Mouse (Mus musculus) megakaryocyte-erythroid progenitor cell, adult 5-6 weeks (primary cell): ENCODE results near the gene Bloc1s2. TPM values are rescaled to one million over a fixed set of nuclear protein-coding genes. Genes with fewer than 3 reads are reported as not detected.

ENCODE experiments used
- ATAC-seq: replicated peaks from 2 replicates; pipeline ENCODE4 v1.8.0; 2016; ENCODE audit warnings: mild to moderate bottlenecking, inconsistent platforms; ENCODE audit not compliant: severe bottlenecking, poor library complexity, low FRiP score, low TSS enrichment
- total RNA-seq, 2 experiments: library from RNA; stranded (forward) in 1 of 2; stranded (reverse) in 1 of 2; fragments of 200-1000, 215-1000 nt in 1 of 2; fragments of >200 nt in 1 of 2; fragmentation: Nextera tagmentation in 1 of 2; gene quantifications; 2 replicates each; pipeline ENCODE4 v1.2.3; 2014 to 2017

Bloc1s2 gene
- total RNA-seq (2014; fragmentation: Nextera tagmentation) = 65.5 and 75.1 TPM in 2 replicates
- total RNA-seq (2017) = 33.0 and 53.6 TPM in 2 replicates

- peak; percentile 92 for ATAC-seq
Observed at GRCm38 (mm10) chr19:44145702-44146567, at the start of gene Bloc1s2. TSS of gene Bloc1s2 (minus strand) at chr19:44146446.

GRCm38 (mm10) chr19:44195138-44195537, 48.9 kb upstream of the Bloc1s2 start:
- ATAC-seq = peak; percentile 67; the same call in 1 of the 2 replicates

- no peak for ATAC-seq
Observed at GRCm38 (mm10) chr19:44193906-44194305, 47.7 kb upstream of the Bloc1s2 start.

DNA sequence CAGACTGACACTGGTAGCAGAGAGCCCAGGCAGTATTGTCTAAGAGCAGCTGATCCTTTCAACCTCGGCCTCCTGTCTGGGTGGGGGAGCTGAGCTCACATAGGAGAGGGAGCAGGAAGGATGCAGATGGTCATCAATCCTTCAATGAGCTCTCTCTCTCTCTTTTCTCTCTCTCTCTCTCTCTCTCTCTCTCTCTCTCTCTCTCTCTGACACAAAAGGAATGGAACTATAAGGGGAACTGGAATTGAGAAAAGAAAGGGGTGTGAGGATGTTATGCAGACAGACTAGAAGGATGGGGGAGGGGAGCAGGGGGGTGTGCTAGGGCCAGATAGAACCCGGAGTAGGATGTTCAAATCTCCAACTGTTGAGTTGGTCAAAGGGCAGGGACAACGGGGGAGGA, 46.1 kb upstream of the Bloc1s2 start, which contains the start of gene Pkd2l1:
Gene Pkd2l1, minus strand, starts transcription at position 101 of the 400 bp plus-strand sequence.
- no peak for ATAC-seq

GRCm38 (mm10) chr19:44189056-44189455, 42.8 kb upstream of the Bloc1s2 start:
- no peak for ATAC-seq

DNA sequence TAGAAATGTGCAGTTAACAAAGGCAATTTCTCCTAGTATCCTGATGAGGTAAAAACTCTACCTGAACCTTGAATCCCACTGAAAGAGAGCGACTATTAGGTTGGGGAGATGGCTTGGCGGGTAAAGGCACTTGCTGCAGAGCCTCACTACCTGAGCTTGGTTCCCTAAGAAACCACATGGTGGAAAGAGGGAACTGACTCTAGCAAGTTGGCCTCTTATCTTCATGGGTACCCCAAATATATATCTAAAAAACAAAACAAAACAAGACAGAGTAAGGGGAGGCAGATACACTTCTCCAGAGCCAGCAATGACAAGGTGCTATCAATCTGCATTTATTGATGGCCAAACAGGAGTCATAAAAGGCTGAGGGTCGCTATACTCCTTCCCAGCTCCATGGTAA, 37.7 kb upstream of the Bloc1s2 start:
- no peak for ATAC-seq

DNA sequence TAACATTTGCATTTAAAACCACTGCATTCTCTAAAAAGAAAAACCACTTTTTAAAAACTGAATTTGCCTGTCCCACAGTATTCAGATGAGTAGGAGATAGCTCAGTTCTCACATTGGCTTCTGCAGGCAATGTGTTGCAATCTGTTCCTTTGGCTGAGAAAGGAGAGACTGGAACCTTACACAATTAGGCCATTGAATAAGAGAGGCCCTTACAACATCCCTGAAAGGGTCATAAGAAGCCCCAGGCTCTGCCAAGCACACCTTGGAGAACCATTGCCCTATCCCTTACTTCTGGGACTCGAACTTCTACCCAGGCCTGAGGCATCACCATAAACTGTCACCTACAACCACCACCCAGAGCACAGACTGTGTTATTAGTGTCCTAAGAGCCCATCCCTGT, 34.3 kb upstream of the Bloc1s2 start:
- no peak for ATAC-seq

DNA sequence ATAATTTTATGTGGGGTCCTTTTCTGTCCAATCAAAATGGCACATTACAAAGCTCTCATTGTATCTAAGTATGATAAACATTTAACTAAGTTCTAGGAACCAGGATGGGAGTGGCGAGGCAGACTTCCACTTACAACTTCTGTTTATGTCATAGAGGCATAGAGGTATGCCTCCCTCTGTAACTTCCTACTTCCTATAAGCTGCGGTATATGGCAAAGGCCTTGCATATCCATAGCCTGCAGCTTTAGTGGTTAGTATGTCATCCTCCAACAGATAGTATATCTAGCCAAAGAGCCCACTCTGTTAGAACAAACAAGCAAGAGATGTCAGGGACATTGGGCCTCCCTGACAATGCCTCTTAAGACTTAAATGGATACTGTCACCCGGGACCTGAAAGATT, 30.5 kb upstream of the Bloc1s2 start:
- ATAC-seq = no peak

DNA sequence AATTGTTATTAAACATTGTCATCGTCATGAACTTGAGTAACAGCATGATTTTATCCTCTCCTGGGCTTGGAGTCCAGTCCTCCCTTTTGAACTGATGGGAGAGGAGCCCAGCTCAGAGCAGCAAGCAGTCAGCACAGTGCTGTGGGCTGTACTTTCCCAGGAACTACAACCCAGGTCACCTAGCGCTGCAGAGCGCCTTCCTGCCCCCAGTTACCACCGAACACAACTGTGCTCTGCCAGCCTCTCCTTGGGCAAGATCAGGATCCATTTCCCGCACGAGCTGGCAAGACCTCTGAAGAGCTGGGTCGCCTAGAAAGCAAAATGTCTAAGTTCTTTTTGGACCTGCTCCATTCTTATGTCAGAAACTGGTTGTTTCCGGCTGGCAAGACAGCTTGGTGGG, 28.6 kb upstream of the Bloc1s2 start:
- ATAC-seq = no peak

DNA sequence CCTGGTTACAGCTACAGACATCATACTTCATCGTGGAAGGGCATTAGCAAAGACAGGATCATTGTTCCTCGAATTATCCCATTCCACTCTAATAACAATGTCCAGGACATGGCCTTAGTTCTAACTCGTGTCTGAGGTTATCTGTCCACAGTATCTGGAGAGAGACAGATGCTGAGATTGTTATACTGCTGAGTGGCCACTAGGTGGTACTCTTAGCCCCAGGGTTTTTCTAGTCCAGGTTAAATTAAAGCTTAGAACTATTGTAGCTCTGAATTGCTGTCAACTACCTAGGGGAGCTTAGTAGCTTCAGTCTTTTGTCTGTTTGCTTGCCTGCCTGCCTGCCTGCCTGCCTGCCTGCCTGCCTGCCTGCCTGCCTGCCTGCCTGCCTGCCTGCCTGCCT, 15.3 kb upstream of the Bloc1s2 start:
- peak; percentile 82 for ATAC-seq

GRCm38 (mm10) chr19:44159386-44159785, 13.1 kb upstream of the Bloc1s2 start:
- ATAC-seq = no peak

- ATAC-seq = no peak
Observed at GRCm38 (mm10) chr19:44157005-44157404, 10.8 kb upstream of the Bloc1s2 start.

DNA sequence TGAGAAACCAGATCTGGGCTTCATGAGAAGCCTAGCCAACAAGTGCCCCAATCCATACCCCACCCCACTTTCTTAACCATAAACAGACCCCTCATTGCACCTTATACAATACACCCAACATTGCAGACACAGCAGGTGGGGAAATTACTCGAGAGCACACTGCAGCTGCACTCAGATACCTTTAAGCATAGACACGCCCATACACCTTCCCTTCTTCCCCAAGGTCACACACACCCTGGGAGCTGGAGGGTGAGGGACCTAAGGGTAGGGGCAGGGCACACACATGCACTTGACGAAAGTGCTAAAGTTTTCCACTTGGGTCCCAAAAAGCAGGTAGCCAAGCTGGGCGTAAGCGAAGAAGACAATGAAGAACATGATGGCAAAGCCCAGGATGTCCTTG, 7.5 kb upstream of the Bloc1s2 start:
- no peak for ATAC-seq

- ATAC-seq = no peak
Observed at GRCm38 (mm10) chr19:44148991-44149390, 2.7 kb upstream of the Bloc1s2 start.

DNA sequence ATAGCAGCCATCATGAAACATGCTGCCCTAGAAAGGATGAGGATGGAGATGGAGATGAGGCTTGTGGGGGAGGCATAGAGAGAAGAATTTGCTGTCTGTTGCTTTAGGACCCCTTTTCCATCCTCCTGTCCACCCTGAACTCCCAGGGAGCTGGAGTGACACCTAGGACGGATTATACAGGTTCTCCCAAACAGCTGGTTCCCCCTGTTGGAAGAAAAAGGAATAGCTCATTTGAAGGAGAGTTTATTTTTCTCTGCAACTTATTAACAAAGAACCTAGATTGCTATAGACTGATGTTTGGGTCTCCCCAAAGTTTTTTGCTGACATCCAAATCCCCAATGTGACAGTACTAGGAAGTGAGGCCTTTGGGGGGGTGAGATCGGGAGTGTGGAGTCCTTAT, 2.1 kb upstream of the Bloc1s2 start:
- no peak for ATAC-seq

DNA sequence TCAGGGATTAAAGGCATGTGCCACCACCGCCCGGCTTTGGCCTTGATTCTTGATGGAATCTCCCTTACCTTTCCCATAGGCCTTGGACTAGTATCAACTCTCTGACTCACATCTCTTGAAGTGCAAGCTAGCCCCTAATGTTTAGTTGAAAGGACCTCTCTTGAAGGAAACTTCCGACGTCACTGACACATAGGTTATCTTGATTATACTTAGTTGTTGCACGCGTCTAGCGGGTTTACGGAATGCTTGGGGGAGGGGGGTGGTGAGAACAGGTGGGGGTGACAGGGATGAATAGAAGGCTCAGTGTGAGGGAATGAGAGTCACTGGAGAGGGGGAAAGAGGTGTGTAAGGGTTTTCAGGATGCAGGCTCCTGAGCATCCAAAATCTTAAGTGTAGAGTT, 705 bp upstream of the Bloc1s2 start:
- ATAC-seq = no peak

- ATAC-seq = no peak
Observed at GRCm38 (mm10) chr19:44146568-44146879, 278 bp upstream of the Bloc1s2 start.

GRCm38 (mm10) chr19:44144366-44144765, 1.9 kb downstream of the Bloc1s2 start:
- ATAC-seq = no peak

GRCm38 (mm10) chr19:44135960-44136485, 10.2 kb downstream of the Bloc1s2 start:
- ATAC-seq = no peak

- peak; percentile 91 for ATAC-seq
Observed at GRCm38 (mm10) chr19:44135072-44135959, 10.9 kb downstream of the Bloc1s2 start, which contains the start of gene Cwf19l1. TSS of gene Cwf19l1 (minus strand) at chr19:44135876.
